Mouse (Mus musculus): ENCODE measurements at regions not wholly inside any gene's neighbourhood (a gene's known extent, or its start where the extent isn't known, plus 50 kb on each side); places are given as distances from the start of the nearest gene placed in this dataset.

- whole genome bisulfite sequencing = 77% methylated on average over 5 of the region's 5 CpGs
- Histone ChIP-seq H3K4me2 (no peak overlapping the region), H3K4me3 (no peak overlapping the region), H3K27ac (replicated peaks) (no peak overlapping the region), H3K4me1 (replicated peaks) (no peaks in the 10 kb centered on the region), H3K27me3 (no peaks in the 10 kb centered on the region), H3K36me3 (no peaks in the 10 kb centered on the region), H3K9ac (no peak overlapping the region), H3K9me3 (no peaks in the 10 kb centered on the region)
- no peak for ATAC-seq (ENCODE audit: low read depth)
Measured at GRCm38 (mm10) chr1:75877209-75877608, 331.1 kb downstream of the Slc4a3 start.

DNA sequence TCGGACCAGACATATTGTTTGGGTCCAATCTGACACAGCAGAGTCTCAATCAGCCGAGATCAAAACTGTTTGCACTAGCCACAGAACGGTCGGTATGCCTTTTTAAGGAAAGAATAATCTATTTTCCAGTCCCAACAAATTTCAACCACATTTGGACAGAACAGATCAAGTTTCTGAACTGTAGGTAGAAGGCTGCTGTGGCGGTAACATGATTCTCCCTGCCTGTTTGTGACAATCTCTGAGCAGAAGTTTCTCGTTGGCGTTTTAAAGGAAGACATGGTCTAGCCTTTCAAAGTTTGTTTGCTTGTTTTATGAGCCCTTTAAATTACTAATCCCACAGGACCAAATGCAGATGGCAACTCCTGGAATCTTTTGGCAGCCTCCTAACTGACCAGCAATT, 339.6 kb downstream of the Slc4a3 start:
- no peak for ATAC-seq (ENCODE audit: low read depth)
- Histone ChIP-seq H3K4me1 (replicated peaks) (peaks cover 19% of the 10 kb centered on the region), H3K9me3 (no peaks in the 10 kb centered on the region), H3K36me3 (no peaks in the 10 kb centered on the region), H3K27ac (replicated peaks) (no peak overlapping the region), H3K4me3 (no peak overlapping the region), H3K27me3 (no peaks in the 10 kb centered on the region), H3K4me2 (no peak overlapping the region), H3K9ac (no peak overlapping the region)
- 68% methylated on average over 7 of the region's 7 CpGs for WGBS

DNA sequence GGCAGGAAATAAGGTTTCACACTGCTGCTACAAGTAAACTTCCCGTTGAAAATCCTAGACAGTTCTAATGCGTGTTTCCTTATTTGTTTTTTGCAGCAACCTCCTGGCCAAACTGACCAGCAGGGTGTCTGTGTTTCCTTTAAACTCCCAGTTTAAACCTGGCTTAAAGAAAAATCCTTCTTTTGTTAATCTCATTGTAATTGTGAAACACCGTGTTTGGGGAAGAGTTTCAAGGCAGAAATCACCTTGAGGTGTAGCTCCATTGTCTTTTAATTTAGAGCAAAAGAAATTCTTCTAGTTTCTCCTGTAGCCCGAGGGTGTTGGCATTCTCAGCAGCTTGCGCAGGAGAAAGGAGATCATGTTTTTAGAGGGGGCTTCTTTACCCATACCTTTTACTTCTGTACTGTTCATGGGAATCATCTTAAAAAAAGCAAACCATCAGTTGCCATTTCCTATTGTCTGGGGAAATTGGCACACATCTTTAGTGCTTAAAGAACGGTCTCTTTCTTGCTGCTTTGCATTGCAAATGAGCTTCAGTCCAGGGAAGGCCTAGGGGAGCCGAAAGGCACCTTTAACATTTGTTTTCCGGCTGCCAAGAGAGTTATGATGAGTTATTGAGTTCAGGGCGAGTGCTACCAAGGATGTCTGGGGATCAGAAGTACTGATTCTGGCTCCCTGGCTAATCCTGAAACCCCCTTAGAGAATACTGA, 342.6 kb downstream of the Slc4a3 start:
- H3K4me1 ChIP-seq (replicated peaks) = peaks cover 28% of the 10 kb centered on the region
- no peak overlapping the region for H3K9ac ChIP-seq
- no peaks in the 10 kb centered on the region for H3K27me3 ChIP-seq
- no peak overlapping the region for H3K4me3 ChIP-seq
- no peaks in the 10 kb centered on the region for H3K9me3 ChIP-seq
- no peak overlapping the region for H3K27ac ChIP-seq (replicated peaks)
- no peak overlapping the region for H3K4me2 ChIP-seq
- no peaks in the 10 kb centered on the region for H3K36me3 ChIP-seq
- no peak for ATAC-seq (ENCODE audit: low read depth)
- WGBS = 16% methylated on average over 9 of the region's 9 CpGs

GRCm38 (mm10) chr1:75889847-75890591, 344.0 kb downstream of the Slc4a3 start:
- H3K9me3 ChIP-seq = peaks cover 5% of the 10 kb centered on the region; the same call in 1 of the 2 replicates
- H3K27me3 ChIP-seq = no peaks in the 10 kb centered on the region
- no peak overlapping the region for H3K4me2 ChIP-seq
- H3K4me3 ChIP-seq = no peak overlapping the region
- peaks cover 28% of the 10 kb centered on the region for H3K4me1 ChIP-seq (replicated peaks)
- H3K9ac ChIP-seq = no peak overlapping the region
- no peak overlapping the region; the same call in 1 of the 2 replicates for H3K27ac ChIP-seq (replicated peaks)
- 0 out of 2 replicates have a peak, but pooled peaks have one; percentile 49 for ATAC-seq (ENCODE audit: low read depth)
- 69% methylated on average over 4 of the region's 4 CpGs for WGBS
- H3K36me3 ChIP-seq = no peaks in the 10 kb centered on the region

DNA sequence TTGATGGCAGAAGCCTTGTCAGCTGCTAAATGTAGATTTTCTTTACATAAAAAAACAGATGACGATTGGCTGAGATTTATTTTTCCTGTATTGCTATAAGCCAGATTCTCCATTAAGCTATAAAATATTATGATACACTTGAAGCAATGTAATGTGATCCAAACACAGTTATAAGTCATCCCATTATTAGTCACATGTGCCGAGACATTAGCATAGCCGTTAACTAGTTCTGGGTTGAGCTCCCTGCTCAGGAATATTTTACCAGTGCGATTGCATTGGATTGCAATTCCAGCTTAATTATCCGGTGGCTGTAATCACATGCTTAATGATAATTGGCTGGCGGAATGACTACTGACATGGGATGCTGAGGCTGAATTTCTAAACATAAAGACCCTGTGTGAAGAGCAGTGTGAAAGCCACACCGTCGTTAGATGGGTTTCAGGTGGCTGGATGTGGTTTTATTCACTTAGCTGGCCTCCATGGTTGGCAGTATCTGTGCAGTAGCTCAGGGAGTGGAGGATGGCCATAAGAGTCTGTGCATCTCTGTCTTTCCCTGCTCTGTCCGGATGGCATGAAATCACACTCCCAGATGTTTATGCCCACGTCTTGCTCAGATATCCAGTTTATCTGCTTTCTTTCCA, 344.7 kb downstream of the Slc4a3 start:
- Histone ChIP-seq H3K4me2 (no peak overlapping the region), H3K9me3 (peaks cover 5% of the 10 kb centered on the region; the same call in 1 of the 2 replicates), H3K4me1 (replicated peaks) (peaks cover 28% of the 10 kb centered on the region), H3K27me3 (no peaks in the 10 kb centered on the region), H3K36me3 (no peaks in the 10 kb centered on the region), H3K4me3 (no peak overlapping the region), H3K9ac (no peak overlapping the region), H3K27ac (replicated peaks) (peak overlapping the region; percentile 61)
- peak; percentile 79 for ATAC-seq (ENCODE audit: low read depth)
- WGBS = 44% methylated on average over 10 of the region's 10 CpGs

GRCm38 (mm10) chr1:75895550-75895949, 349.5 kb downstream of the Slc4a3 start:
- Histone ChIP-seq H3K27ac (replicated peaks) (no peak overlapping the region), H3K27me3 (no peaks in the 10 kb centered on the region), H3K4me2 (no peak overlapping the region), H3K9ac (no peak overlapping the region), H3K4me3 (no peak overlapping the region), H3K9me3 (peaks cover 5% of the 10 kb centered on the region; the same call in 1 of the 2 replicates), H3K4me1 (replicated peaks) (peaks cover 11% of the 10 kb centered on the region), H3K36me3 (no peaks in the 10 kb centered on the region)
- no peak for ATAC-seq (ENCODE audit: low read depth)
- WGBS = 93% methylated on average over 1 of the region's 1 CpGs

DNA sequence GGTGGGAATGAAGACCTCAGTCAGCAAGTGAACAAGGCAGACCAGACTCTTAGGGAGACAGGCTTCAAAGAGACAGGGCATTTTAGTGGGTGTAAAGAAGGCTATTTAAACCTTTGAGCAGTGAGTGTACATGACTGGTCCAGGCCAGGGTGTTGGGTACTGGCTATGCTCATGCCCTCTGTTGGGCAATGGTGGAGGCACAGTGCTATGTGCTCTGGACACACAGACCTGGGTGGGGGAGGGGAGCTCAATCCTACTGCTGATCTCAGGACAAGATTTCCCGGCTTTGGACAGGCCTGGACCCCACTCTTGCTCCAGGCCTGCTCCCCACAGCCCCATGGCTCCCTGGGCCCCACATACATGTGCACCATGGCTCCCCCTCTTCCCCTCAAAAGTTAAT, 355.1 kb downstream of the Slc4a3 start:
- no peaks in the 10 kb centered on the region for H3K27me3 ChIP-seq
- no peak overlapping the region for H3K27ac ChIP-seq (replicated peaks)
- H3K4me3 ChIP-seq = no peak overlapping the region
- H3K36me3 ChIP-seq = no peaks in the 10 kb centered on the region
- no peaks in the 10 kb centered on the region for H3K9me3 ChIP-seq
- H3K4me2 ChIP-seq = no peak overlapping the region
- H3K9ac ChIP-seq = no peak overlapping the region
- no peak for ATAC-seq (ENCODE audit: low read depth)
- 53% methylated on average over 1 of the region's 1 CpGs for WGBS
- peaks cover 6% of the 10 kb centered on the region; the same call in 1 of the 2 replicates for H3K4me1 ChIP-seq (replicated peaks)

DNA sequence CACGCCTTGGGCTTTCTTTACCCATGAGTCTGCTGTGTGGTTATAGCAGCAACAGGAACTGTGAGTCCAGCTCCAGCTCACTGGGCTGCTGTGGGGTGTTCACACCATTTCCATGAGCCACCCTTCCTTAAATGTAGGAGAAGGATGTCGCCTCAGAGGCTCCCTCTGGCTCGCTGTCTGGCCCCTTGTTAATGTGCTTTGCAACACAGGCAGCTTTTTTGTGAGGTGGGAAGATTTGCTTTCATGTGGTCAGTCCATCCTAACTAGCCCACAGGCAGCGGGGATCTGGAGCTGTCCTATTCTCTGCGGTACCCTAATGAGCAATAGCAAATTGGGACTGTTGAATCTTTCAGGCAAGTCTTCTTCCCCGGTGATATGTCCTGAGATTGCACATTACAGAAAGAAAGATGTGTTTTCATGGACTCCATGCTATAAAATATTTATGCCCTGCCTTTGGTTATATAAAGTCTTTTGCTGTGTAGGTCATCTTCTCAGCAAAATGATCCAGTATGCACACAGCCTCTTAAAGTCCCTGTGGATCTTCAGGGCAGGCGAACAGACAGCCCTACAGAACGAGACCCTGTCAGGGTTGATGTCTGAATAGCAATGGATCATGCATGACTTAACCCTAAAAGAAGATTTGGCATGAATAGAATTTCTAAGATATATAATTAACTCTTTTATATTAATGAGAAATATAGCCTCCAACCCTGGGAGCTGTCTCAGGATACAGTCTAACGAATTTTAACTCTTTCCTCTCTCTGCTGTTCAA, 359.8 kb downstream of the Slc4a3 start:
- H3K27ac ChIP-seq (replicated peaks) = no peak overlapping the region
- ATAC-seq (ENCODE audit: low read depth) = no peak

DNA sequence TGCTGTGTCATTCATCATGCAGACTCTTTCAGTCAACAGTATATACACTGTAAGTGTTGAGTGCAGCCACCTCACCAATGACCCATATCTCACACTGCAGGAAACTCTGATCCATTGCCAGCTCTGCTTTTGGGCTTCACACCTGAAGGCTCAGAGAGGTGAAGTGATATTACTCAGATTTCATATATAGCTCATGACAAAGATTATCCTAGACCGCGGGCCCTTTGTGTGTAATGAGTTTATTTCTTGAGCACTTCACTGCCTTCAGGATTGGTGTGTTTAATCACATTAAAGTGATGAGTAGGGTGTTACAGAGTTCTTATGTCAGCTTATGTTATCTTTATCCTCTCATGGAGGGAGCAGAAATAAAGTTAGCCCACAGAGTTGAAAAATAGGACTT, 369.2 kb downstream of the Slc4a3 start:
- Histone ChIP-seq H3K9ac (no peak overlapping the region), H3K36me3 (no peaks in the 10 kb centered on the region), H3K9me3 (no peaks in the 10 kb centered on the region), H3K4me3 (no peak overlapping the region), H3K27me3 (no peaks in the 10 kb centered on the region), H3K4me1 (replicated peaks) (no peaks in the 10 kb centered on the region), H3K27ac (replicated peaks) (no peak overlapping the region), H3K4me2 (no peak overlapping the region)
- WGBS = 94% methylated on average over 2 of the region's 2 CpGs
- no peak for ATAC-seq (ENCODE audit: low read depth)

More for the DNA sequence above, 359.8 kb downstream of the Slc4a3 start:
- Histone ChIP-seq H3K4me1 (replicated peaks) (peaks cover 6% of the 10 kb centered on the region; the same call in 1 of the 2 replicates), H3K9ac (no peak overlapping the region), H3K4me2 (no peak overlapping the region), H3K4me3 (no peak overlapping the region), H3K27me3 (no peaks in the 10 kb centered on the region), H3K36me3 (no peaks in the 10 kb centered on the region), H3K9me3 (no peaks in the 10 kb centered on the region)
- WGBS = 46% methylated on average over 9 of the region's 9 CpGs

GRCm38 (mm10) chr1:75916181-75916580, 370.1 kb downstream of the Slc4a3 start:
- WGBS = 50% methylated on average over 2 of the region's 2 CpGs
- H3K27ac ChIP-seq (replicated peaks) = no peak overlapping the region
- H3K4me3 ChIP-seq = no peak overlapping the region
- no peak for ATAC-seq (ENCODE audit: low read depth)
- no peaks in the 10 kb centered on the region for H3K4me1 ChIP-seq (replicated peaks)
- H3K4me2 ChIP-seq = no peak overlapping the region
- H3K9me3 ChIP-seq = no peaks in the 10 kb centered on the region
- H3K36me3 ChIP-seq = no peaks in the 10 kb centered on the region
- no peaks in the 10 kb centered on the region for H3K27me3 ChIP-seq
- H3K9ac ChIP-seq = no peak overlapping the region

DNA sequence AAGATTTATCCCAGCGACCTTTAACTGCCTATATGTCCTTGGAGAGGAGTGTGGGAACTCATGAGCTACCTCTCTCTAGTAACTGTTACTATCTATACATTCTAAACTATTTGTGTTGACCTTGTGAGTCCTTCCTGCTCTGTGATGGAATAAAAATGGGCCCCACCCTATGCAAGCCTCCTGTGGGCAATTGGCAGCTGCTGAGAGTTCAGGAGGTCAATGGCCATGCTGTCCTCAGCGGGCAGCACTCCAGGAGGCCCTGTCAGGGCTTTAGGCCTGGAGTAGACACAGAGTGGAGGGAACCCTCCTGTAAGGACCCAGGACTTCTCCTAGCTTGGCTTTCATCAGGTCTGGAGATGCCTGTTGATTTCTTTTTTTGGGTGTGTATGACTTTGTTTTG, 373.1 kb downstream of the Slc4a3 start:
- ATAC-seq (ENCODE audit: low read depth) = no peak
- 47% methylated on average over 2 of the region's 2 CpGs for WGBS
- no peaks in the 10 kb centered on the region for H3K36me3 ChIP-seq
- no peak overlapping the region for H3K27ac ChIP-seq (replicated peaks)
- H3K4me2 ChIP-seq = no peak overlapping the region
- H3K4me3 ChIP-seq = no peak overlapping the region
- H3K4me1 ChIP-seq (replicated peaks) = no peaks in the 10 kb centered on the region
- 0 out of 2 replicates have a peak, but pooled peaks cover 3% of the 10 kb centered on the region for H3K27me3 ChIP-seq
- H3K9ac ChIP-seq = no peak overlapping the region
- no peaks in the 10 kb centered on the region for H3K9me3 ChIP-seq
